Mouse (Mus musculus): ENCODE data around the gene Srek1ip1.

DNA sequence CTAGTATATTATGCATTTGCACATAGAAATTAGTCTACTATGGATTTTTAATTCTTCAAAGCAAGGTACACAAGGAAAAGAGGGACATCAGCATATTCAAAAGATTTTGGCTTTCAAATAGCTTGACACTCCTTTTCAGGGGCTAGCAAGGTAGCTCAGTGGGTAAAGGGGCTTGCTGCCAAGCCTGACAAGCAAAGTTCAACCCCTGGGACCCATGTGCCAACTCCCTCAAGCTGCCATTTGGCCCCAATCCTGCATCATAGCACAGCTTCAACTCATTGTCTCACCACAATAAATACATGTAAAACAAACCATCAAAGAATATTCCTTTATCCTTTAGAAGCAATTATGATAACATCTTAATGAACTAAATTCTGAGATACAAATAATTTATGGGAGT is 45.3 kb upstream of the Srek1ip1 start:
- no peak for TF ChIP-seq CTCF (IDR thresholded peaks at IDR 0.05; ENCODE audit: low read depth)
- no peak for TF ChIP-seq EP300 (optimal IDR thresholded peaks at IDR 0.05)

Measured in stomach, postnatal 0 days (tissue).